Mouse (Mus musculus) lung, adult 2 months (tissue): Measurements from ENCODE around the gene Olfr24. TPM values are rescaled to one million over a fixed set of nuclear protein-coding genes. Genes with fewer than 3 reads are reported as not detected.

Source experiments
- DNase-seq: peaks from one replicate; pipeline ENCODE4 v3.0.0; 2022
- H3K4me1 ChIP-seq: fragments of 200-500 bp; 2 replicates; pipeline ENCODE4 v1.6.1; 2011; ENCODE audit warnings: low read length; ENCODE audit not compliant: control insufficient read depth, insufficient read depth
- H3K4me3 ChIP-seq: fragments of 200-500 bp; replicated peaks from 2 replicates; pipeline ENCODE3; 2011; ENCODE audit warnings: low read depth, mild to moderate bottlenecking, control low read depth, low read length; ENCODE audit errors: extremely low read depth
- CTCF ChIP-seq: fragments of 200-500 bp; IDR thresholded peaks from 2 replicates; pipeline ENCODE4 v1.5.1; 2011; ENCODE audit warnings: mild to moderate bottlenecking, low read length, control low read depth; ENCODE audit not compliant: insufficient read depth
- POLR2A ChIP-seq: fragments of 200-500 bp; IDR thresholded peaks from 2 replicates; pipeline ENCODE4 v1.6.1; 2011; ENCODE audit warnings: low read depth, mild to moderate bottlenecking, control low read depth, low read length, borderline replicate concordance; ENCODE audit errors: extremely low read depth
- polyA plus RNA-seq: library from polyadenylated mRNA; depleted of rRNA; stranded (reverse); fragments of >200 nt; gene quantifications from 2 replicates; pipeline ENCODE4 v1.2.3, GENCODE M21; 2012; rRNA removed

The Olfr24 gene
- polyA plus RNA-seq, 1 experiment: not detected

DNA sequence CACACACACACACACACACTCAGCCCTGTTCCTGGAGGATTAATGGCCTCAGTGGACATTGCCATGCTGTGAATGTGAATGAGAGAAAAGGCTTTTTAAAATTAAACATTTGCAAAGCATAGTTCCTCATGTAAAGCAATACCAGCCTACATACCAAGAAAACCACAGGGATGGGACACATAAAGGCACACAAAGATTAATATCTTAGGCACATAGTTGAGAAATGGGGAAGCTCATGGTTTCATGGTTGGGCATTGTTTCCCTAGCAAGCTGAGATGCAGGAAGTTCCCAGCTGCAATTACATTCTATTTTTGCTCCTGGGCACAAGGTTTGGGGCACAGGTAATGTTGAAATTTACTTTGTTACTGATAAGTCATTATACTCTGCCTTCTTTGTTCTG is 58.2 kb downstream of the Olfr24 start:
- H3K4me3 ChIP-seq: no peak overlapping the region
- TF ChIP-seq CTCF (no peak), POLR2A (no peak)
- DNase-seq: no peak
- no peaks in the 10 kb centered on the region for H3K4me1 ChIP-seq

Other genes starting within 250 kb of the Olfr24 start
- 4.4 and 5.0 TPM in 2 replicates for gene Muc16, start 89.5 kb downstream of the Olfr24 start, polyA plus RNA-seq
- not detected in 2 replicates for gene Olfr828, start 55.5 kb upstream of the Olfr24 start, polyA plus RNA-seq
- not detected in 2 replicates for gene Olfr829, start 90.9 kb upstream of the Olfr24 start, polyA plus RNA-seq
- gene Olfr830, start 110.7 kb upstream of the Olfr24 start, polyA plus RNA-seq: not detected in 2 replicates
- gene Olfr832, start 173.1 kb upstream of the Olfr24 start, polyA plus RNA-seq: not detected in 2 replicates
- not detected in 2 replicates for gene Olfr834, start 224.0 kb upstream of the Olfr24 start, polyA plus RNA-seq